Mouse (Mus musculus): Measurements from ENCODE around the gene Krtap4-8. TPM values are rescaled to one million over a fixed set of nuclear protein-coding genes. Genes with fewer than 3 reads are reported as not detected.

Krtap4-8 gene
- polyA plus RNA-seq, 1 experiment, result not detected

DNA sequence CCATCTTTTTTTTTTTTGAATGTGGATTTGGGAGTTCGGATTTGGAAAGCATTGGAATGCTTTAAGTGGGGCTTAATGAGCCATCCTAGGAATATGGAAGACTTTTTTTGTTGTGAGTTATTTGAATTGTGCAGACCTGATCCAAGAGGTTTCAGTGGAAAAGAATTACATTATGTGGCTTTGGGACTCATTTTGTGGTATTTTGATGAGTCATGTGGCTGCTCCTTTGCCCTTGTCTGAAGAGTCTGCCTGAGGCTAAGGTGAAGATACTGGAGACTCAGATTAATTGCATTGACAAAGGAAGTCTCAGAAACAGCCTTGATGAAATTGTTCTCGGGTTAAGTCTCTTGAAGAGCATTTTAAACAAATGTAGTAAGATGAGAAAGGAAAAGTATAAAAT, 12.1 kb downstream of the Krtap4-8 start:
- Histone ChIP-seq H3K4me1 (ENCODE audit: control insufficient read depth, insufficient read depth, insufficient read length, low read length) (no peaks in the 10 kb centered on the region), H3K4me3 (ENCODE audit: low read depth, low read length) (no peak overlapping the region), H3K27ac (ENCODE audit: insufficient read depth, low read depth, low read length) (no peak overlapping the region), H3K36me3 (ENCODE audit: control insufficient read depth, insufficient read depth, low read length) (no peaks in the 10 kb centered on the region), H3K27me3 (ENCODE audit: control insufficient read depth, insufficient read depth, low read length) (0 out of 2 replicates have a peak, but pooled peaks cover 2% of the 10 kb centered on the region)
- WGBS, result 80% methylated on average over 2 of the region's 2 CpGs
- no peak for TF ChIP-seq CTCF (IDR thresholded peaks at IDR 0.05; ENCODE audit: extremely low read depth, insufficient read length, insufficient replicate concordance, low read depth, low read length)
- TF ChIP-seq POLR2A (IDR thresholded peaks at IDR 0.05; ENCODE audit: low read depth, low read length), result no peak

DNA sequence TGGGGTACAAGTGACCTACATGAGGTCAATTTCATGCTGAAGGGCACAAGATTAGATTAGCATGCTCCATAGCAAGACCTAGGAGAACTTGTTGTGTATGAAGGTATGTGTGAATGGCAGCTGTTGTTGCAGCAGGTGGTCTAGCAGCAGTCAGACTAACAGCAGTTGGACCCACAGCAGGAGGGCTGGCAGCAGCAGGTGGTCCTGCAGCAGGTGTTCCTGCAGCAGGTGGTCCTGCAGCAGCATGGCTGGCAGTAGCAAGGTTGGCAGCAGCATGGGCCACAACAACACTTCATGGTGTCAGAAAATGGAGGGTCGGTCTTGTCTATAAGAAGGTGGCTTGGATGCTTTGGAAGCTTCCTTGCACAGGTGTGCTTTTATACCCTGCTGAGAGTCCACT, 21.6 kb downstream of the Krtap4-8 start:
- Histone ChIP-seq H3K4me3 (ENCODE audit: low read depth, low read length) (no peak overlapping the region), H3K27me3 (ENCODE audit: control insufficient read depth, insufficient read depth, low read length) (0 out of 2 replicates have a peak, but pooled peaks cover under 1% of the 10 kb centered on the region), H3K27ac (ENCODE audit: insufficient read depth, low read depth, low read length) (no peak overlapping the region), H3K4me1 (ENCODE audit: control insufficient read depth, insufficient read depth, insufficient read length, low read length) (no peaks in the 10 kb centered on the region), H3K36me3 (ENCODE audit: control insufficient read depth, insufficient read depth, low read length) (no peaks in the 10 kb centered on the region)
- 93% methylated on average over 1 of the region's 1 CpGs for WGBS
- TF ChIP-seq CTCF (IDR thresholded peaks at IDR 0.05; ENCODE audit: extremely low read depth, insufficient read length, insufficient replicate concordance, low read depth, low read length), result no peak
- no peak for TF ChIP-seq POLR2A (IDR thresholded peaks at IDR 0.05; ENCODE audit: low read depth, low read length)

DNA sequence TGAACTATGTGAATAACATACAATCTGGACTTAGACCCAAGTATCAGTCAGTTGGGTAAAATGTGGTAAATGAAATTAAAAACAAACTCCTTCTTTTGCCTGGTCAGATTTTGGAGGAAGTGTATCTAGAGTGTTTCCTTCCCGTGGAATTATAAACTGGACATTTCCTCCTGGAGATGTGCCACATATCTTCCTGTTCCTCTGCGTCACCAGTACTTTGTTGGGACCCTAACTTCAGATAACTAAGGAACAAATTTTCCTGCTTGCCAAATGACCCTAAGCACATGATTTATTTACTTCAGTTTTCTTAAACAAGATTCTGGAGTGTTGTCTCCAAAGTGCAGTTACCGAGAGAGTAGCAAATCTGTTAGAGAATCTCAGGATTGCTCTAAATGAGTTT, 36.5 kb downstream of the Krtap4-8 start:
- TF ChIP-seq CTCF (IDR thresholded peaks at IDR 0.05; ENCODE audit: extremely low read depth, insufficient read length, insufficient replicate concordance, low read depth, low read length) (no peak), POLR2A (IDR thresholded peaks at IDR 0.05; ENCODE audit: low read depth, low read length) (no peak)
- Histone ChIP-seq H3K27ac (ENCODE audit: insufficient read depth, low read depth, low read length) (no peak overlapping the region), H3K36me3 (ENCODE audit: control insufficient read depth, insufficient read depth, low read length) (no peaks in the 10 kb centered on the region), H3K4me3 (ENCODE audit: low read depth, low read length) (no peak overlapping the region), H3K4me1 (ENCODE audit: control insufficient read depth, insufficient read depth, insufficient read length, low read length) (peaks cover 4% of the 10 kb centered on the region), H3K27me3 (ENCODE audit: control insufficient read depth, insufficient read depth, low read length) (no peaks in the 10 kb centered on the region)
- WGBS, result 76% methylated on average over 3 of the region's 3 CpGs

DNA sequence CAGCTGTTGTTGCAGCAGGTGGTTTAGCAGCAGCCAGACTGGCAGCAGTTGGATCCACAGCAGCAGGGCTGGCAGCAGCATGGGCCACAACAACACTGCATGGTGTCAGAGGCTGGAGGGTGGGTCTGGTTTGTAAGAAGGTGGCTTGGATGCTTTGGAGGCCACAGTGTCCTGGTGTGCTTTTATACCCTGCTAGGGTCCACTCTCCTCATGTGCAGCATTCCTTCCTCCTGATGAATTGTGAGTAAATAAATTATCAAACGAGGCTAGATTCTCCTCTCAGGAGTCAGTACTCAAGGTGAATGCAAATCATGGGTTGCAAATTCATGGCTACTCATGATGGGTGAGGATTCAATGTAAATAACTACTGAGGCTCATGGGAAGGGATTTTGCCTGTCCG, 46.3 kb downstream of the Krtap4-8 start, which contains the start of gene Gm14180:
Gene Gm14180 (minus strand): TSS at position 101 of the 400 bp plus-strand sequence.
- Histone ChIP-seq H3K4me1 (ENCODE audit: control insufficient read depth, insufficient read depth, insufficient read length, low read length) (no peaks in the 10 kb centered on the region), H3K36me3 (ENCODE audit: control insufficient read depth, insufficient read depth, low read length) (no peaks in the 10 kb centered on the region), H3K27ac (ENCODE audit: insufficient read depth, low read depth, low read length) (no peak within 1 kb of the TSS), H3K27me3 (ENCODE audit: control insufficient read depth, insufficient read depth, low read length) (no peaks in the 10 kb centered on the region), H3K4me3 (ENCODE audit: low read depth, low read length) (no peak within 1 kb of the TSS)
- 59% methylated on average over 2 of the region's 2 CpGs for WGBS
- no peak for TF ChIP-seq POLR2A (IDR thresholded peaks at IDR 0.05; ENCODE audit: low read depth, low read length)
- TF ChIP-seq CTCF (IDR thresholded peaks at IDR 0.05; ENCODE audit: extremely low read depth, insufficient read length, insufficient replicate concordance, low read depth, low read length), result no peak

Other genes with a start within 250 kb of the Krtap4-8 start
- not detected in 2 replicates for gene Krt40, start 237.5 kb downstream of the Krtap4-8 start, polyA plus RNA-seq (2012; rRNA removed)
- not detected in 2 replicates for gene Krtap3-3, start 229.8 kb downstream of the Krtap4-8 start, polyA plus RNA-seq (2012; rRNA removed)
- not detected in 2 replicates for gene Krtap3-2, start 223.9 kb downstream of the Krtap4-8 start, polyA plus RNA-seq (2012; rRNA removed)
- gene Gm11939, start 221.2 kb downstream of the Krtap4-8 start, polyA plus RNA-seq (2012; rRNA removed), result not detected in 2 replicates
- gene Krtap3-1, start 214.1 kb downstream of the Krtap4-8 start, polyA plus RNA-seq (2012; rRNA removed), result 0.47 and 2.7 TPM in 2 replicates
- gene Krtap1-5, start 199.7 kb downstream of the Krtap4-8 start, polyA plus RNA-seq (2012; rRNA removed), result not detected in 2 replicates
- gene Krtap1-4, start 197.1 kb downstream of the Krtap4-8 start, polyA plus RNA-seq (2012; rRNA removed), result not detected in 2 replicates
- gene Krtap1-3, start 189.4 kb downstream of the Krtap4-8 start, polyA plus RNA-seq (2012; rRNA removed), result not detected in 2 replicates
- not detected in 2 replicates for gene Krtap9-3, start 182.6 kb downstream of the Krtap4-8 start, polyA plus RNA-seq (2012; rRNA removed)
- gene Gm11938, start 177.4 kb downstream of the Krtap4-8 start, polyA plus RNA-seq (2012; rRNA removed), result 1.3 TPM in 1 of 2 replicates, not detected in the other
- gene Gm11937, start 170.5 kb downstream of the Krtap4-8 start, polyA plus RNA-seq (2012; rRNA removed), result not detected in 2 replicates
- gene Krtap2-4, start 165.9 kb downstream of the Krtap4-8 start, polyA plus RNA-seq (2012; rRNA removed), result 0.29 and 1.9 TPM in 2 replicates
- gene Gm11562, start 160.3 kb downstream of the Krtap4-8 start, polyA plus RNA-seq (2012; rRNA removed), result 1.9 TPM in 1 of 2 replicates, not detected in the other
- not detected in 2 replicates for gene Krtap4-1, start 152.5 kb downstream of the Krtap4-8 start, polyA plus RNA-seq (2012; rRNA removed)
- gene Krtap4-2, start 145.6 kb downstream of the Krtap4-8 start, polyA plus RNA-seq (2012; rRNA removed), result not detected in 2 replicates
- not detected in 2 replicates for gene Krtap4-7, start 136.6 kb downstream of the Krtap4-8 start, polyA plus RNA-seq (2012; rRNA removed)
- gene Gm11555, start 130.5 kb downstream of the Krtap4-8 start, polyA plus RNA-seq (2012; rRNA removed), result not detected in 2 replicates
- gene Gm11563, start 121.7 kb downstream of the Krtap4-8 start, polyA plus RNA-seq (2012; rRNA removed), result not detected in 2 replicates
- gene Krtap4-6, start 114.7 kb downstream of the Krtap4-8 start, polyA plus RNA-seq (2012; rRNA removed), result not detected in 2 replicates
- not detected in 2 replicates for gene Gm14190, start 90.0 kb downstream of the Krtap4-8 start, polyA plus RNA-seq (2012; rRNA removed)
- not detected in 2 replicates for gene Gm14180, start 46.4 kb downstream of the Krtap4-8 start, polyA plus RNA-seq (2012; rRNA removed)
- gene Gm11595, start 7.8 kb downstream of the Krtap4-8 start, polyA plus RNA-seq (2012; rRNA removed), result not detected in 2 replicates
- not detected in 2 replicates for gene Krtap4-9, start 4.5 kb upstream of the Krtap4-8 start, polyA plus RNA-seq (2012; rRNA removed)
- gene Gm11596, start 12.8 kb upstream of the Krtap4-8 start, polyA plus RNA-seq (2012; rRNA removed), result not detected in 2 replicates
- not detected in 2 replicates for gene Gm11569, start 18.2 kb upstream of the Krtap4-8 start, polyA plus RNA-seq (2012; rRNA removed)
- gene Gm11554, start 23.7 kb upstream of the Krtap4-8 start, polyA plus RNA-seq (2012; rRNA removed), result not detected in 2 replicates
- gene Krtap4-13, start 29.2 kb upstream of the Krtap4-8 start, polyA plus RNA-seq (2012; rRNA removed), result not detected in 2 replicates
- gene Gm11564, start 35.0 kb upstream of the Krtap4-8 start, polyA plus RNA-seq (2012; rRNA removed), result not detected in 2 replicates
- gene 2300003K06Rik, start 57.4 kb upstream of the Krtap4-8 start, polyA plus RNA-seq (2012; rRNA removed), result not detected in 2 replicates
- 1.9 and 3.2 TPM in 2 replicates for gene Krtap4-16, start 70.9 kb upstream of the Krtap4-8 start, polyA plus RNA-seq (2012; rRNA removed)
- gene Gm11568, start 77.2 kb upstream of the Krtap4-8 start, polyA plus RNA-seq (2012; rRNA removed), result not detected in 2 replicates
- gene Gm11559, start 83.8 kb upstream of the Krtap4-8 start, polyA plus RNA-seq (2012; rRNA removed), result not detected in 2 replicates
- gene Krtap9-1, start 92.7 kb upstream of the Krtap4-8 start, polyA plus RNA-seq (2012; rRNA removed), result not detected in 2 replicates
- not detected in 2 replicates for gene Gm11567, start 98.5 kb upstream of the Krtap4-8 start, polyA plus RNA-seq (2012; rRNA removed)
- gene Krtap31-1, start 127.2 kb upstream of the Krtap4-8 start, polyA plus RNA-seq (2012; rRNA removed), result not detected in 2 replicates
- gene Gm11565, start 134.0 kb upstream of the Krtap4-8 start, polyA plus RNA-seq (2012; rRNA removed), result not detected in 2 replicates
- not detected in 2 replicates for gene Krtap31-2, start 155.6 kb upstream of the Krtap4-8 start, polyA plus RNA-seq (2012; rRNA removed)
- not detected in 2 replicates for gene Krtap9-5, start 167.8 kb upstream of the Krtap4-8 start, polyA plus RNA-seq (2012; rRNA removed)
- gene Krtap29-1, start 198.3 kb upstream of the Krtap4-8 start, polyA plus RNA-seq (2012; rRNA removed), result not detected in 2 replicates
- gene Krtap16-1, start 205.9 kb upstream of the Krtap4-8 start, polyA plus RNA-seq (2012; rRNA removed), result not detected in 2 replicates
- not detected in 2 replicates for gene Krtap17-1, start 213.3 kb upstream of the Krtap4-8 start, polyA plus RNA-seq (2012; rRNA removed)
- gene Krt33a, start 235.5 kb upstream of the Krtap4-8 start, polyA plus RNA-seq (2012; rRNA removed), result not detected in 2 replicates
- not detected in 2 replicates for gene Krt33b, start 249.2 kb upstream of the Krtap4-8 start, polyA plus RNA-seq (2012; rRNA removed)